Mouse (Mus musculus) testis, adult 2 months (tissue): ENCODE results near the gene Chil1.

ENCODE experiments used
- CTCF ChIP-seq: fragments of 200-500 bp; IDR thresholded peaks from 2 replicates; pipeline ENCODE4 v1.5.1; 2012; ENCODE audit warnings: low read depth, mild to moderate bottlenecking, inconsistent platforms, low read length, moderate library complexity; ENCODE audit not compliant: control insufficient read depth, insufficient read depth, insufficient replicate concordance
- POLR2A ChIP-seq: fragments of 200-500 bp; IDR thresholded peaks from 2 replicates; pipeline ENCODE4 v1.6.1; 2012; ENCODE audit warnings: low read depth, mild to moderate bottlenecking, inconsistent platforms, low read length, moderate library complexity; ENCODE audit not compliant: control insufficient read depth

DNA sequence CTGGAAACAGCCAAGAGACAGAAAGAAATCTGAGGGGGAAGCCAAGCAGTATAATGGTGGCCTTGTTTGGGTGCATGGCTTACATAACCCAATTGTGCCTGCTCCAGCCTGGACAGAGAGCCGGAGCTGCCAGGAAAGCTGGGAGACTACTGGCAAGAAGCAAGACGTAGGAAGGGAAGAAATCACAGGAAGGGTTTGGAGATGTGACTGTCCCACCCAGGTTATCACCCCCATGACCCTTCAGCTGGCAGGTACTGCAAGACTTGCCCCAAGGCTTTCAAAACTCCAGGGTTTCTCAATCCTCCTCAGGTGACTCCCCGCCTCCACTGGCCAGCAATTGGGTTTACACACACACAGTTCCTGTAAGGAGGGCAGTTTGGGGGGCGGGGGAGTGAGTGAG, at the start of gene Chil1:
- TF ChIP-seq CTCF (no peak), POLR2A (no peak)
